Mouse (Mus musculus): Measurements from ENCODE around the gene Ip6k3. TPM values are rescaled to one million over a fixed set of nuclear protein-coding genes. Genes with fewer than 3 reads are reported as not detected.

Ip6k3 gene
- total RNA-seq (2021) = under 1 TPM; 0.60 to 0.70 TPM
- long read RNA-seq, experiment 1, partial matches to known transcripts = 0 of 3 reads
- long read RNA-seq, experiment 1, other reads (novel, unspliced or antisense) = 0 of 3 reads
- long read RNA-seq, experiment 2, partial matches to known transcripts = 0 of 1 reads
- long read RNA-seq, experiment 2, other reads (novel, unspliced or antisense) = 0 of 1 reads

- DNase-seq (ENCODE audit: low spot score in 2 of 2) = no peak
Observed at GRCm38 (mm10) chr17:27167545-27167944, at the start of gene Ip6k3. TSS of gene Ip6k3 (minus strand) at chr17:27167795.

GRCm38 (mm10) chr17:27212768-27213525 lies 45.4 kb upstream of the Ip6k3 start:
- peak in 1 of 2 experiments; percentile 28 for DNase-seq (ENCODE audit: low spot score in 2 of 2)

GRCm38 (mm10) chr17:27212006-27212405 lies 44.4 kb upstream of the Ip6k3 start:
- DNase-seq (ENCODE audit: low spot score in 2 of 2) = no peak

GRCm38 (mm10) chr17:27207113-27207707 lies 39.6 kb upstream of the Ip6k3 start:
- DNase-seq (ENCODE audit: low spot score in 2 of 2) = no peak

- DNase-seq (ENCODE audit: low spot score in 2 of 2) = peak; percentile 95 to 96
Observed at GRCm38 (mm10) chr17:27204075-27204909, 36.7 kb upstream of the Ip6k3 start, which contains the start of gene Lemd2. TSS of gene Lemd2 (minus strand) at chr17:27204469.

GRCm38 (mm10) chr17:27203358-27204074 lies 35.9 kb upstream of the Ip6k3 start:
- DNase-seq (ENCODE audit: low spot score in 2 of 2) = no peak

GRCm38 (mm10) chr17:27202919-27203357 lies 35.3 kb upstream of the Ip6k3 start:
- DNase-seq (ENCODE audit: low spot score in 2 of 2) = no peak

- DNase-seq (ENCODE audit: low spot score in 2 of 2) = no peak
Observed at GRCm38 (mm10) chr17:27201981-27202380, 34.4 kb upstream of the Ip6k3 start.

GRCm38 (mm10) chr17:27200801-27201200 lies 33.2 kb upstream of the Ip6k3 start:
- no peak for DNase-seq (ENCODE audit: low spot score in 2 of 2)

GRCm38 (mm10) chr17:27199864-27200263 lies 32.3 kb upstream of the Ip6k3 start:
- peak; percentile 43 to 67 for DNase-seq (ENCODE audit: low spot score in 2 of 2)

- no peak for DNase-seq (ENCODE audit: low spot score in 2 of 2)
Observed at GRCm38 (mm10) chr17:27199205-27199604, 31.6 kb upstream of the Ip6k3 start.

GRCm38 (mm10) chr17:27196206-27196605 lies 28.6 kb upstream of the Ip6k3 start:
- no peak for DNase-seq (ENCODE audit: low spot score in 2 of 2)

GRCm38 (mm10) chr17:27194258-27195185 lies 26.9 kb upstream of the Ip6k3 start:
- peak in 1 of 2 experiments; percentile 37 for DNase-seq (ENCODE audit: low spot score in 2 of 2)

- DNase-seq (ENCODE audit: low spot score in 2 of 2) = no peak
Observed at GRCm38 (mm10) chr17:27191804-27192203, 24.2 kb upstream of the Ip6k3 start.

- no peak for DNase-seq (ENCODE audit: low spot score in 2 of 2)
Observed at GRCm38 (mm10) chr17:27191189-27191588, 23.6 kb upstream of the Ip6k3 start.

- DNase-seq (ENCODE audit: low spot score in 2 of 2) = peak; percentile 66 to 74
Observed at GRCm38 (mm10) chr17:27189640-27190216, 22.1 kb upstream of the Ip6k3 start.

- DNase-seq (ENCODE audit: low spot score in 2 of 2) = no peak
Observed at GRCm38 (mm10) chr17:27188883-27189282, 21.3 kb upstream of the Ip6k3 start.

- DNase-seq (ENCODE audit: low spot score in 2 of 2) = no peak
Observed at GRCm38 (mm10) chr17:27187059-27187458, 19.5 kb upstream of the Ip6k3 start.

- no peak for DNase-seq (ENCODE audit: low spot score in 2 of 2)
Observed at GRCm38 (mm10) chr17:27186068-27186467, 18.5 kb upstream of the Ip6k3 start.
